Mouse (Mus musculus): Measurements from ENCODE around the gene Smu1.

- no peak for TF ChIP-seq CTCF (IDR thresholded peaks at IDR 0.05; ENCODE audit: low read depth)
- TF ChIP-seq EP300 (IDR thresholded peaks at IDR 0.05; ENCODE audit: low read depth), result no peak
These were observed 18.7 kb upstream of the Smu1 start for GRCm38 (mm10) chr4:40776416-40776815.
